In genomic region chr11:104293241-104293640, GRCm38 (mm10) we compare ENCODE assay signal across 14 mouse cellular contexts.
DNase-seq lines count a peak whose midpoint lies in the region; ATAC-seq lines count a peak whose summit lies in the region.
"Had no signal": no experiment of that assay in that cellular context is flagged by ENCODE, and none has a peak within 500 bp of the region (broad histone marks: within the 10 kb centered on the region; RNA-seq: fewer than 3 reads in every experiment).

No protein-coding gene starts in this region.

- DNase-seq in liver, embryonic 13.5 days = peak; percentile 80
- peak; percentile 73 for DNase-seq in yolk sac, embryonic 10.5 days (ENCODE audit: low spot score)
- no peak for DNase-seq in cerebellum, adult 9-11 months
- no peak for DNase-seq in neural tube, embryonic 10.5 days (ENCODE audit: extremely low spot score, low spot score)
- DNase-seq: cerebellum, postnatal 36 days; kidney, postnatal 4 days; lung, embryonic 14.5 days; thymus, postnatal 25 days had no signal

- ATAC-seq in megakaryocyte, adult 5-6 weeks (ENCODE audit: poor library complexity, severe bottlenecking) = no peak
- peak; percentile 85 for ATAC-seq in erythroblast, adult 5-6 weeks (replicated peaks; ENCODE audit: low FRiP score, poor library complexity, severe bottlenecking)
- ATAC-seq in liver, embryonic 13.5 days (ENCODE audit: low read depth) = peak; percentile 91
- ATAC-seq in activated CD4-positive, CD25-positive, alpha-beta regulatory T cell, adult 4 months = no peak

- no peaks in the 10 kb centered on the region for H3K9me3 ChIP-seq in megakaryocyte, embryonic 14.5 days
- H3K9me3 ChIP-seq in liver, embryonic 13.5 days (replicated peaks) = no peaks in the 10 kb centered on the region
- H3K9me3 ChIP-seq: hindbrain, embryonic 13.5 days had no signal

- 14% methylated on average over 9 of the region's 9 CpGs for WGBS in liver, embryonic 13.5 days (ENCODE audit: insufficient replicate concordance)

- peaks cover 28% of the 10 kb centered on the region for H3K27me3 ChIP-seq in megakaryocyte, embryonic 14.5 days (replicated peaks)
- no peaks in the 10 kb centered on the region for H3K27me3 ChIP-seq in liver, embryonic 13.5 days
- H3K27me3 ChIP-seq: hindbrain, embryonic 13.5 days had no signal

- peak overlapping the region; percentile 52 for H3K4me2 ChIP-seq in liver, embryonic 13.5 days
- H3K4me2 ChIP-seq: hindbrain, embryonic 13.5 days; lung, embryonic 14.5 days; midbrain, embryonic 11.5 days had no signal

- no peaks in the 10 kb centered on the region for H3K36me3 ChIP-seq in megakaryocyte, embryonic 14.5 days (replicated peaks; ENCODE audit: low read length)
- no peaks in the 10 kb centered on the region for H3K36me3 ChIP-seq in liver, embryonic 13.5 days

- H3K4me3 ChIP-seq in megakaryocyte, embryonic 14.5 days (replicated peaks) = peak overlapping the region; percentile 3
- H3K4me3 ChIP-seq in liver, embryonic 13.5 days (replicated peaks) = no peak overlapping the region; the same call in 1 of the 2 replicates
- H3K4me3 ChIP-seq: hindbrain, embryonic 13.5 days had no signal

- H3K4me1 ChIP-seq in megakaryocyte, embryonic 14.5 days = peaks cover 49% of the 10 kb centered on the region
- H3K4me1 ChIP-seq in liver, embryonic 13.5 days (replicated peaks) = peaks cover 70% of the 10 kb centered on the region

- H3K27ac ChIP-seq in liver, embryonic 13.5 days = peak overlapping the region; percentile 86
- H3K27ac ChIP-seq: hindbrain, embryonic 13.5 days had no signal

- peak overlapping the region; percentile 44; the same call in 1 of the 2 replicates for H3K9ac ChIP-seq in liver, embryonic 13.5 days
- H3K9ac ChIP-seq: hindbrain, embryonic 13.5 days; lung, embryonic 14.5 days had no signal

Comparison
In these comparisons a context has a peak if more than half of its experiments do, and no peak if none do; other contexts are left out.
1. ATAC-seq: peak in erythroblast, adult 5-6 weeks (single experiment) and liver, embryonic 13.5 days (single experiment); none in megakaryocyte, adult 5-6 weeks (single experiment) and activated CD4-positive, CD25-positive, alpha-beta regulatory T cell, adult 4 months (single experiment).
2. DNase-seq: peak in liver, embryonic 13.5 days (single experiment) and yolk sac, embryonic 10.5 days (single experiment); none in cerebellum, adult 9-11 months (single experiment) and neural tube, embryonic 10.5 days (single experiment).